Mouse (Mus musculus) ES-E14 (cell line): ENCODE results near the gene Sema3f. TPM values are rescaled to one million over a fixed set of nuclear protein-coding genes. Genes with fewer than 3 reads are reported as not detected.
A peak's percentile ranks its signal among the peaks of the same experiment; 100 is the strongest.

Source experiments
- DNase-seq: peaks from one replicate; pipeline ENCODE4 v3.0.0-alpha.2; 2013; ENCODE audit warnings: low read depth, low spot score
- H3K27ac ChIP-seq: 2 replicates; pipeline ENCODE4 v1.5.1; 2012; ENCODE audit warnings: low read depth, mild to moderate bottlenecking, low read length, moderate library complexity, mixed read lengths; ENCODE audit not compliant: poor library complexity, insufficient read depth, severe bottlenecking
- H3K36me3 ChIP-seq: 2 replicates; pipeline ENCODE4 v1.6.1; 2012; ENCODE audit warnings: mild to moderate bottlenecking, low read length, moderate library complexity, mixed read lengths; ENCODE audit not compliant: control insufficient read depth, poor library complexity, insufficient read depth, severe bottlenecking
- H3K4me1 ChIP-seq, 2 experiments: fragments of 150-350 bp in 1 of 2; sonication (generic) in 1 of 2; 2 replicates each; pipeline ENCODE4 v1.6.1; 2012; ENCODE audit warnings: low read length in 2 of 2, mild to moderate bottlenecking in 1 of 2, mixed read lengths in 1 of 2; ENCODE audit not compliant: control insufficient read depth in 2 of 2, insufficient read depth in 2 of 2, poor library complexity in 1 of 2
- H3K4me3 ChIP-seq, 2 experiments: fragments of 150-350 bp in 1 of 2; sonication (generic) in 1 of 2; 2 replicates each; pipeline ENCODE4 v1.5.1; 2012; ENCODE audit warnings: low read length in 2 of 2, low read depth in 1 of 2, mild to moderate bottlenecking in 1 of 2, mixed read lengths in 1 of 2; ENCODE audit not compliant: insufficient read depth in 1 of 2, poor library complexity in 1 of 2, severe bottlenecking in 1 of 2
- H3K9ac ChIP-seq: 2 replicates; pipeline ENCODE4 v1.6.1; 2012; ENCODE audit warnings: low read depth, mild to moderate bottlenecking, low read length, mixed read lengths; ENCODE audit not compliant: poor library complexity, insufficient read depth, severe bottlenecking
- H3K9me3 ChIP-seq: fragments of 150-350 bp; sonication (generic); 2 replicates; pipeline ENCODE4 v1.6.1; 2012; ENCODE audit warnings: low read depth, mild to moderate bottlenecking, low read length; ENCODE audit not compliant: control insufficient read depth, insufficient read depth
- CHD2 ChIP-seq: IDR thresholded peaks from 2 replicates; pipeline ENCODE4 v1.6.1; 2014; ENCODE audit warnings: mild to moderate bottlenecking, low read depth, low read length, inconsistent platforms
- HCFC1 ChIP-seq: IDR thresholded peaks from 2 replicates; pipeline ENCODE4 v1.6.1; 2012; ENCODE audit warnings: low read length, inconsistent platforms, borderline replicate concordance; ENCODE audit not compliant: insufficient read depth
- MAFK ChIP-seq: IDR thresholded peaks from 2 replicates; pipeline ENCODE4 v1.6.1; 2014; ENCODE audit warnings: mild to moderate bottlenecking, low read depth, low read length, inconsistent platforms; ENCODE audit not compliant: insufficient read depth
- ZC3H11A ChIP-seq: IDR thresholded peaks from 2 replicates; pipeline ENCODE4 v1.6.1; 2012; ENCODE audit warnings: low read depth, mild to moderate bottlenecking, inconsistent platforms, low read length, borderline replicate concordance
- ZNF384 ChIP-seq: IDR thresholded peaks from 2 replicates; pipeline ENCODE4 v1.6.1; 2012; ENCODE audit warnings: low read depth, low read length, inconsistent platforms
- in situ Hi-C, 2 experiments: fragments of 600-800 bp; cut with MboI; formaldehyde crosslinking; loops; one replicate each; pipeline ENCODE4 v1.15.1; 2025; ENCODE audit warnings: low sequenced_read_pairs in 2 of 2, inconsistent platforms in 1 of 2; ENCODE audit not compliant: unreplicated experiment in 2 of 2
- total RNA-seq: library from RNA; depleted of rRNA; stranded (reverse); fragments of 300-350 nt; gene quantifications from 2 replicates; pipeline ENCODE4 v1.2.3, GENCODE M21; 2012

Gene Sema3f
- total RNA-seq, 1 experiment, result 11.6 TPM

DNA sequence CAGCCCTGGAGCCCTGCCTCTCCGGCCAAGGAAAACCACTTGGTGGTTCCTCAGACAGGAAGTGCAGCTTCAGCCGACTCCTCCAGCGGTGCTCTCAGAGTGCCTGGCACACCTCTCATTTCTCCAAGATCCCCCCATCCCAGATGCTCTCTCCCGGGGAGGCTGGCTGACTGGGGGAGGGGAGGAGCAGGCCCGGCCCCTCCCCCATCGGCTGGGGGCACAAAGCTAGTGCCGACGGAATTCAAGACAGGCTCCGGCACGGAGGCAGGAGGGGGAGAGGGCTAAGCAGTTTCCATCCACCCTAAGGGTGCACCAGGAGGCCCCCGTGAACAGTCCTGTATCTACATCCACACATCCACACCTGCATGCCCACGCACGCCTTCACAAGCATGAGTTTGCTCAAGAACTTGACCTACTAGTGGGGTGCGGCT is 3.5 kb downstream of the Sema3f start:
- in situ Hi-C loops, result no loop called here
- TF ChIP-seq MAFK (no peak), CHD2 (no peak), ZC3H11A (no peak), HCFC1 (no peak), ZNF384 (no peak)
- no peak overlapping the region for H3K27ac ChIP-seq
- no peaks in the 10 kb centered on the region; the same call in 1 of the 2 replicates for H3K36me3 ChIP-seq
- H3K4me1 ChIP-seq, result peaks cover 10 to 47% of the 10 kb centered on the region in 2 experiments
- peak overlapping the region; percentile 28; the same call in 1 of the 2 replicates for H3K9ac ChIP-seq
- peak overlapping the region; percentile 9 to 43; a peak in 2 of 4 replicates for H3K4me3 ChIP-seq
- no peak for DNase-seq
- H3K9me3 ChIP-seq, result no peaks in the 10 kb centered on the region

DNA sequence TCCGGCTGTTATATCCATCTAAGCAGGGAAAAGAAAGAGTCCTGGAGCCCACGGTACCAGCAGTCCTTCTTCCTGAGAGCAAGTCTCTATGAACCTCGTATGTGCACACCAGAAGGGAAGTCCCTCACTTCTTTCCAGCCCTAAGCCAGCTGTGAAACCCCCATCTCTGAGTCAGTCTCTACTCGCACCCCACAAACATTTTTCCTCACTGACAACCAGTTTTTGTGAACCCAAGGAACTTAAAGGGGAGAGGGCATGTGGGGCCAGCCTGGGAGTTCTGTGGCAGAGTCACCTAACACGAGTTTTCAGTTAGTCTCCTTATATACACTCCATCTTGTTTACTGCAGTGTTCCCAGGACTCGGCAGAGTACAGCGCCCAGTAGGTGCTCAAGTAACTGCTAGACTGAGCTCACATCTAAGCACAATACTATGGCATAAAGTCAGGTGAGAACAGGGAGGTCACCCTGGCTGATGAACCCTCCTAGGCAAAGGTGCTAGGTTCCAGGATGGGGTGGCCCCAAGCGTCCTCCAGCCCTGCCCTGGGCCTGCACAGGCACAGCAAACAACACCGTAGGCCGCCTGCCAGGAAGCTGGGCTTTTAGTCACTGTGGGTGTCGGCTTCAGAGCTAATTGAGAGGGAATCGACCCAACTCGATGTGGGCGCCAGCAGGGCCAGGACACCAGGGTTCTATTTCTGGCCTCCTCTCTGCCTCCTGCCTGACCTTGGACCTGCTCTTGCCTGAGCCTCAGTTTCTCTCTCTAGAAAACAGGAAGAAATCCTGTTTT is 6.7 kb downstream of the Sema3f start:
- Histone ChIP-seq H3K4me3 (no peak overlapping the region), H3K4me1 (peaks cover 13 to 50% of the 10 kb centered on the region in 2 experiments), H3K27ac (no peak overlapping the region), H3K9ac (no peak overlapping the region), H3K9me3 (no peaks in the 10 kb centered on the region), H3K36me3 (no peaks in the 10 kb centered on the region; the same call in 1 of the 2 replicates)
- DNase-seq, result no peak
- in situ Hi-C loops, result no loop called here
- TF ChIP-seq HCFC1 (no peak), ZC3H11A (no peak), MAFK (no peak), ZNF384 (no peak), CHD2 (no peak)

DNA sequence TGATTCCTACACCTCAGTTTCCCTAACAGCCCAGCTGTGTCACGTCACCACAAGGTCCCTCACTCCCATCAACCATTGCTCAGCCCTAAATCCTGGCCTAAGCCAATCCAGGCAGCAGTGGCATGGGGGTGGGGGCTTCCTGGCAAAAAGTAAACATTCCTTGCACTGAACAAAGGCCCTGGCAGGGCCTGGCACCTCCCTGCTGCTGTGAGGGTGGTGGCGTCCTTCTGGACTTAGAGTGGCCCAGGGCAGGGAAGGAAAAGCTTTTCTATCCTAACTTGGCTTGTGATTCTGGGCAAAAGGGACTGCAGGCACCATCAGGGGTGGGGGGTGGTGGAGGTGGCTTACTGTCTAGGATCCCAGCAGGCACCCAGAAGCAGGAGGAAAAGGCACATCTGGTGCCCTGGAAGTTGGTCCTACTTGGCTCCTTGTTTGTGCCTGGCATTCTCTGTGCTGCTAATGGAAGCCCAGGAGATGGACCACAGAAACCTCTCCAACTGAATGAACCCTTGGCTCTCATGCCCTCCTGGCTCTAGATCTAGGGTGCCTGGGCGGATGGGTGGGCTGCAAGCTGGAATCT is 7.6 kb downstream of the Sema3f start:
- Histone ChIP-seq H3K27ac (no peak overlapping the region), H3K4me1 (peaks cover 13 to 49% of the 10 kb centered on the region in 2 experiments), H3K36me3 (no peaks in the 10 kb centered on the region; the same call in 1 of the 2 replicates), H3K9me3 (no peaks in the 10 kb centered on the region), H3K9ac (no peak overlapping the region), H3K4me3 (no peak overlapping the region)
- TF ChIP-seq ZC3H11A (no peak), ZNF384 (no peak), MAFK (no peak), HCFC1 (no peak), CHD2 (no peak)
- in situ Hi-C loops, result no loop called here
- no peak for DNase-seq

- H3K4me3 ChIP-seq, result no peak overlapping the region
- no peak for DNase-seq
- H3K27ac ChIP-seq, result no peak overlapping the region
- H3K9me3 ChIP-seq, result no peaks in the 10 kb centered on the region
- TF ChIP-seq CHD2 (no peak), ZC3H11A (no peak), ZNF384 (no peak), HCFC1 (no peak), MAFK (no peak)
- H3K9ac ChIP-seq, result no peak overlapping the region
- in situ Hi-C loops, result no loop called here
- peaks cover 8 to 41% of the 10 kb centered on the region in 2 experiments; a peak in 3 of 4 replicates for H3K4me1 ChIP-seq
- no peaks in the 10 kb centered on the region; the same call in 1 of the 2 replicates for H3K36me3 ChIP-seq
Observed at GRCm38 (mm10) chr9:107701594-107701993, 8.7 kb downstream of the Sema3f start.
